Mouse (Mus musculus): ENCODE data around the gene Arhgdia.

DNA sequence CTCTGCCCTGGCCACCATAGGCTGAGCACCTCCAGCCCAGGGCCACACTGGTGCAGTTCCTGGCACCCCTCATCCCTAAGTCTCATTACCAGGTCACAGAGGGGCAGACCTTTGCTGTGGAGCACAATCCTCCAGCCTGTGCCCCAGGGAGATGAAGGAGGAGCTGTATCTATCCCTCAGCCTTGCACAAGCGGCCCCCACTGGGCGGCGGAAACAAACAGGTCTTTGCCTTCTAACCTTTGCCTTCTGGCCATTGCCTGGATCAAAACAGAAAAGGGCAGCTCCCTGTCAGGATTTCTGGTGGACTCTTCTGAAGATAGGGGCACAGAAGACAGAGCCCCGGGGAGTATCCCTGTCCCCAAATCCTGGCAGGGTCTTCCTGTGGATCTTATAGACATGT is 52.5 kb downstream of the Arhgdia start:
- TF ChIP-seq CTCF (IDR thresholded peaks at IDR 0.05; ENCODE audit: low read depth) = no peak
- TF ChIP-seq EP300 (optimal IDR thresholded peaks at IDR 0.05) = no peak
